Mouse (Mus musculus) midbrain, postnatal 0 days (tissue): ENCODE results near the gene Odr4. TPM values are rescaled to one million over a fixed set of nuclear protein-coding genes. Genes with fewer than 3 reads are reported as not detected.

Source experiments
- ATAC-seq: fragments of 200-750 bp; cut with Nextera tagmentation; 2 replicates; pipeline ENCODE4 v1.8.0; 2017; ENCODE audit warnings: moderate number of reproducible peaks, mild to moderate bottlenecking, moderate TSS enrichment, moderate library complexity; ENCODE audit not compliant: low FRiP score
- DNase-seq: peaks from one replicate; pipeline ENCODE4 v3.0.0-alpha.2; 2015; ENCODE audit warnings: low spot score
- H3K27ac ChIP-seq: fragments of 300-500 bp; sonication (generic); 2 replicates; pipeline ENCODE4 v1.5.1; 2014; ENCODE audit warnings: low read depth, mild to moderate bottlenecking, low read length, mixed read lengths
- H3K27me3 ChIP-seq: fragments of 300-500 bp; sonication (generic); 2 replicates; pipeline ENCODE4 v1.6.1; 2014; ENCODE audit warnings: low read length, control low read depth, mixed read lengths; ENCODE audit not compliant: insufficient read depth
- H3K36me3 ChIP-seq: fragments of 300-500 bp; sonication (generic); 2 replicates; pipeline ENCODE4 v1.6.1; 2014; ENCODE audit warnings: low read length, control low read depth, mixed read lengths; ENCODE audit not compliant: insufficient read depth
- H3K4me1 ChIP-seq: fragments of 300-500 bp; sonication (generic); 2 replicates; pipeline ENCODE4 v1.6.1; 2014; ENCODE audit warnings: mild to moderate bottlenecking, control low read depth, antibody characterized with exemption, low read length, mixed read lengths; ENCODE audit not compliant: insufficient read depth
- H3K4me2 ChIP-seq: fragments of 300-500 bp; sonication (generic); 2 replicates; pipeline ENCODE4 v1.6.1; 2014; ENCODE audit warnings: low read depth, mild to moderate bottlenecking, low read length, mixed read lengths; ENCODE audit not compliant: poor library complexity, severe bottlenecking
- H3K4me3 ChIP-seq: fragments of 300-500 bp; sonication (generic); 2 replicates; pipeline ENCODE4 v1.5.1; 2014; ENCODE audit warnings: low read depth, mild to moderate bottlenecking, low read length, moderate library complexity
- H3K9ac ChIP-seq: fragments of 300-500 bp; sonication (generic); replicated peaks from 2 replicates; pipeline ENCODE4 v1.6.1; 2014; ENCODE audit warnings: mild to moderate bottlenecking, low read length, moderate library complexity, mixed read lengths; ENCODE audit not compliant: poor library complexity, severe bottlenecking
- H3K9me3 ChIP-seq: fragments of 300-500 bp; sonication (generic); 2 replicates; pipeline ENCODE4 v1.6.1; 2016; ENCODE audit warnings: low read length, control low read depth
- CTCF ChIP-seq: IDR thresholded peaks from 2 replicates; pipeline ENCODE4 v1.5.1; 2016; ENCODE audit warnings: antibody characterized with exemption, mild to moderate bottlenecking
- WGBS: fragments of 180-500 bp; shearing (Covaris S2); extraction: QIAGEN DNeasy Blood & Tissue Kit; methylation state at CpG from one replicate; pipeline ENCODE4 v1.1.7; 2014; 5-methylcytosine and 5-hydroxymethylcytosine counted together
- polyA plus RNA-seq: library from polyadenylated mRNA; unstranded; fragments of >200 nt; fragmentation: Nextera tagmentation; extraction: Ambion mirVana; gene quantifications from 2 replicates; pipeline ENCODE4 v1.2.1, GENCODE M21; 2015
- total RNA-seq: library from RNA; depleted of rRNA; stranded (reverse); fragments of >200 nt; gene quantifications from 2 replicates; pipeline ENCODE4 v1.2.3, GENCODE M21; 2014

Odr4 gene
- total and polyA plus RNA-seq, 2 experiments from 2014 or later: 20.1 to 44.3 TPM

DNA sequence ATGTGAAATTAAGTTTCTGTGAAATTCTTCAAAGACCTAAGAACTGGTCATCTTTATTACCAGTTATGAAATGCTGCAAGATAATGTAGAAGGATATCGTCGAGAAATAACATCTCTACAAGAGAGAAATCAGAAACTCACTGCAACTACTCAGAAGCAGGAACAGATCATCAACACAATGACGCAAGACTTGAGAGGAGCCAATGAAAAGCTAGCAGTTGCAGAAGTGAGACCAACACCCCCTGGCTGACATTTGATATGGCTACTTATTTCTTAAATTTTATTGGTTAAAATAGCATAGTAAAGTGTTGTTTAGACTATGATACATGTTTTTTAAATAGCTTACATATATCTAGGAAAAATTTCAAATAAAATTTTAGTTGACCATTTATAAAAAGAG lies 23.1 kb upstream of the Odr4 start:
- no peak for ATAC-seq

DNA sequence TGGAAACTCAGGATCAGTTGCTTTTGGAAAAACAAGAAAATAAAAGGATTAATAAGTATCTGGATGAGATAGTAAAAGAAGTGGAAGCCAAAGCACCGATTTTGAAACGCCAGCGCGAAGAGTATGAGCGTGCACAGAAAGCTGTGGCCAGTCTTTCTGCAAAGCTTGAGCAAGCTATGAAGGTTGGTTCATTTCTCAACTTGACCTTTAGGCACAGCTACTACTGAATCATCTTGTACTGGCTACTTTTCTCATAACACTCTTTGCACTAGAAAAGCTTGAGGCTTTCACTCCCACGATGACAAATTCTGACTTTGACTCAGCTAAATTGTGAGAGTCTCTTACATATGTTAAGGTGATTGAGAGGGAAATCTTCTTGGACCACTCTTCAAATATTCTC lies 17.1 kb upstream of the Odr4 start:
- 96% methylated on average over 6 of the region's 6 CpGs for WGBS
- H3K27me3 ChIP-seq: no peaks in the 10 kb centered on the region
- DNase-seq (no peak), ATAC-seq (no peak)
- no peak overlapping the region for H3K4me3 ChIP-seq
- no peak overlapping the region for H3K4me2 ChIP-seq
- TF ChIP-seq CTCF: no peak
- H3K4me1 ChIP-seq: no peaks in the 10 kb centered on the region
- H3K9me3 ChIP-seq: no peaks in the 10 kb centered on the region
- H3K27ac ChIP-seq: no peak overlapping the region
- H3K9ac ChIP-seq: no peak overlapping the region
- peaks cover 59% of the 10 kb centered on the region for H3K36me3 ChIP-seq

More for the DNA sequence above, 23.1 kb upstream of the Odr4 start:
- TF ChIP-seq CTCF: no peak
- no peaks in the 10 kb centered on the region for H3K9me3 ChIP-seq
- H3K27me3 ChIP-seq: no peaks in the 10 kb centered on the region
- no peak overlapping the region for H3K9ac ChIP-seq
- no peak overlapping the region for H3K27ac ChIP-seq
- WGBS: 94% methylated on average over 3 of the region's 3 CpGs
- H3K36me3 ChIP-seq: peaks cover 48% of the 10 kb centered on the region
- no peaks in the 10 kb centered on the region for H3K4me1 ChIP-seq
- DNase-seq: no peak
- no peak overlapping the region for H3K4me3 ChIP-seq
- no peak overlapping the region for H3K4me2 ChIP-seq

DNA sequence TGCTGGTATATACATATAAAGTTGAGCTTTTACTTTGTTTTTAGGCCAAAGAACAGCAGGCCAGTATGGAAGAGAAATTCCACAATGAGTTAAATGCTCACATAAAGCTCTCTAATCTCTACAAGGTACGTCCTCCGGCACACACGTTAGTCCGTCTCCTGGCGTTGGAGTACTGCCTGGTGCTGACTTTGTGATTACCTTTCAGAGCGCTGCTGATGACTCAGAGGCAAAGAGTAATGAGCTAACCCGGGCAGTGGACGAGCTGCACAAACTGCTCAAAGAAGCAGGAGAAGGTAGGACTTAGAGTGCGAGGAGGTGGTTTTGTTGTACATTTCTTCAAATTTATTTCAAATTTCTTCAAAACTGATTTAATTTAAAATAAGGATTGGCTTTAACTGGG lies 14.4 kb upstream of the Odr4 start:
- WGBS: 94% methylated on average over 9 of the region's 9 CpGs
- no peak for DNase-seq

DNA sequence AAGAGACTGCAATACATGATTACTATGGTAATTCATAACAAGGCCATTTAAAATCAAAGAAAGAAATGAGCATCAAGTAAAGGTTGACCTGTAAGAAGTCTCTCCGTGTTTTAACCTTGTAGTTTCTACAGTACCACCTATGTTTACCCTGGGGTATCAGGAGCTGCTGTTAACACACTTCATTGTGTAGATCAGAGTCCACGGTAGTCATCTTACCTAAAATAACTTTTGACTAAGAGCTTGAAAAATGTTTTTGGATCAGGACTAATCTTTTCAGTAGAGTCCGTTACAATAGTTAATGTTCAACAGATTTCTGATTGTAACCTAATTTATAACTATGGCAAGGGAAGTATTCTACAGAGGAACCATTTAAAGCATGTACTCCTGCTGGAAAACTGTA lies 11.7 kb upstream of the Odr4 start:
- Histone ChIP-seq H3K4me3 (no peak overlapping the region), H3K27ac (no peak overlapping the region), H3K36me3 (peaks cover 38% of the 10 kb centered on the region; the same call in 1 of the 2 replicates), H3K27me3 (no peaks in the 10 kb centered on the region), H3K4me2 (no peak overlapping the region), H3K9ac (no peak overlapping the region), H3K4me1 (no peaks in the 10 kb centered on the region), H3K9me3 (no peaks in the 10 kb centered on the region)
- no peak for TF ChIP-seq CTCF
- DNase-seq (no peak), ATAC-seq (no peak)
- WGBS: 92% methylated on average over 3 of the region's 3 CpGs

More for the DNA sequence above, 14.4 kb upstream of the Odr4 start:
- Histone ChIP-seq H3K4me3 (no peak overlapping the region), H3K27ac (no peak overlapping the region), H3K27me3 (no peaks in the 10 kb centered on the region), H3K4me2 (no peak overlapping the region), H3K9me3 (no peaks in the 10 kb centered on the region), H3K36me3 (peaks cover 51% of the 10 kb centered on the region), H3K4me1 (no peaks in the 10 kb centered on the region), H3K9ac (no peak overlapping the region)
- no peak for ATAC-seq
- no peak for TF ChIP-seq CTCF

DNA sequence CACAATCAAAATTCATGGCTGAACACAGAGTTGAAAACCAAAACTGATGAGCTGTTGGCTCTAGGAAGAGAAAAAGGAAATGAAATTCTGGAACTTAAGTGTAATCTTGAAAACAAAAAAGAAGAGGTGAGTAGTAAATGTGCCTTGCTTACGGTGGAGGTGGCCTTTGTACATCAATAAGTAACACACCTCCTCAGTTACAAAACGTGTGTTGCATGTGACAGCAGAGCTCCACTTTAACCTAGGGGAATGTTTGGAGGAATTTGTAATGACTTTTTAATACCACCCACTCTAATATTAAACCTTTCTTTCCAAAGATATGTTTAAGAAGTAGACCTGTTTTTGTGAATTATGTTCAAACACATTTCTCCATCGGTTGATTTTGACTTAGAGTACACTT lies 11.0 kb upstream of the Odr4 start:
- no peaks in the 10 kb centered on the region for H3K9me3 ChIP-seq
- H3K36me3 ChIP-seq: peaks cover 37% of the 10 kb centered on the region; the same call in 1 of the 2 replicates
- WGBS: 96% methylated on average over 3 of the region's 3 CpGs
- H3K27me3 ChIP-seq: no peaks in the 10 kb centered on the region
- no peak overlapping the region for H3K9ac ChIP-seq
- no peak overlapping the region for H3K4me3 ChIP-seq
- no peak overlapping the region for H3K4me2 ChIP-seq
- DNase-seq (no peak), ATAC-seq (no peak)
- no peaks in the 10 kb centered on the region for H3K4me1 ChIP-seq
- no peak for TF ChIP-seq CTCF
- H3K27ac ChIP-seq: no peak overlapping the region

DNA sequence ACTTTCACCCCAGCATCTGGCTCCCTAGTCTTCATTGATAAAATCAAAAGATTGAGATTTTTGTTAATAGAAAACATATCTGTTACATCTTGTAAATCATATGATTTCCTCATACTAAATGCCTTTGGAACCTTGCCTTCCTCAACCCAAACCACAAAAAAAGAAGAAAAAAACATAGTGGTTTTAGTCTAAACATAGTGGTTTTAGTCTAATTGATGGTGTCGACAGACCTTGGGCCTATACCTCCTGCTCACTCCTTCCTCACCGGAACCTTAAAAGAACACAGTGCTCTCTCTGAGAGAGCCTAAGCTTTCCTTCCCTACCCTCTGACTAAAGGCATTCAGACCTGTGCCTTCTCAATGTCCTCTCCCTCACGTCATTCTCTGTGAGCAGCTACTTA lies 3.1 kb upstream of the Odr4 start:
- Histone ChIP-seq H3K4me3 (no peak overlapping the region), H3K36me3 (peaks cover 14% of the 10 kb centered on the region), H3K4me2 (no peak overlapping the region), H3K4me1 (no peaks in the 10 kb centered on the region; the same call in 1 of the 2 replicates), H3K9ac (no peak overlapping the region), H3K9me3 (no peaks in the 10 kb centered on the region), H3K27me3 (no peaks in the 10 kb centered on the region), H3K27ac (no peak overlapping the region)
- 96% methylated on average over 3 of the region's 3 CpGs for WGBS
- no peak for TF ChIP-seq CTCF
- ATAC-seq: no peak
- DNase-seq: no peak
